Mouse (Mus musculus) brain, embryonic 18.5 days (tissue): ENCODE data around the gene Serpinb3c.
"Not testable (repeated sequence)": the region's sequence is repeated elsewhere in the genome, so short reads cannot be mapped to it uniquely, and the experiment has no call there.

Source experiments
- DNase-seq: peaks from one replicate; pipeline ENCODE4 v3.0.0-alpha.2; 2012; ENCODE audit warnings: low read depth, low spot score

Serpinb3c gene

DNA sequence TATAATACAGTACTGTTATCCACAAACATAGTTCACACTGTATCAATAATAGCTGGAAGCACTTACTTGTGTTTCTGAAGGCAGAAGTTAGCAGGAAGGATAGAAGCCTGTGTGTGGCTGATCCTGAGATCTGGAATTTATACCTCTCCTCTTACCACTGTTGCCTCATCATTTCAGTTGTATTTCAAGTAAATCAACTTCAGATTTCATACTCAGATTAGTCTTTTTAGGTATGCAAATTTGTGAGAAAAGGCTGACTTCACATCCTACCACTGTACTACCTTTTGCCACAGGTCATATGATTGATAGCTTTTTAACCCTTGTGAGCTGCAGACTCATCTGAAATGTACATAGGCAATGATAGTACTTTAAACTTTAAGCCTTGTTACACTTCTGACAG is at the start of gene Serpinb3c, which contains the start of gene Serpinb3b:
Serpinb3c (minus strand) TSS at position 111 of the 400 bp plus-strand sequence.
Serpinb3b (minus strand) TSS at position 101 of the 400 bp plus-strand sequence.
- not testable (repeated sequence) for DNase-seq

DNA sequence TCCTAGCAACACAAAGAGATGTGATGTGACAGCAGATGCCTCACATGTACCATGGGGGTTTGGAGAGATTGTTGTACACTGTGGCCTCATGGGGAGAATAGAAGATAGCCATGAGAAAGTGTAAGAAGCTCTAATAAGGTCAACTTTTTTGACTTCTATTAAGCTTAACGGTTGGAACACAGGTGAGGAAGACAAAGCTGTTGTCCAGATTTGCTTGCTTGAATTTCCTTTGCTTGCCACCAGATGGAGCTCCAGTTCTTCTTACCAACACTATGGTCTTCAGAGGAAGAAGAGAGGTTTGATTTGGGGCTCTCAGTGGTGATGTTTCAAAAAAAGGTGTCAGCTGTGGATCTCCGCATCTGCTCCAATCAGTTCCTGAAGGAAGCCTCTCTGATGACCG is 35.0 kb downstream of the Serpinb3c start:
- not testable (repeated sequence) for DNase-seq
